Mouse (Mus musculus): Measurements from ENCODE around the gene Parn.

GRCm38 (mm10) chr16:13669282-13669681, 1.3 kb upstream of the Parn start:
- TF ChIP-seq CTCF (IDR thresholded peaks at IDR 0.05; ENCODE audit: insufficient read depth, low read length), result no peak
- no peak for TF ChIP-seq POLR2A (IDR thresholded peaks at IDR 0.05; ENCODE audit: borderline replicate concordance, extremely low read depth, low read depth, low read length)
